Mouse (Mus musculus): ENCODE measurements around the gene Gpc5.
A peak's percentile ranks its signal among the peaks of the same experiment; 100 is the strongest.
"Not testable (repeated sequence)": the region's sequence is repeated elsewhere in the genome, so short reads cannot be mapped to it uniquely, and the experiment has no call there.

Gene Gpc5

DNA sequence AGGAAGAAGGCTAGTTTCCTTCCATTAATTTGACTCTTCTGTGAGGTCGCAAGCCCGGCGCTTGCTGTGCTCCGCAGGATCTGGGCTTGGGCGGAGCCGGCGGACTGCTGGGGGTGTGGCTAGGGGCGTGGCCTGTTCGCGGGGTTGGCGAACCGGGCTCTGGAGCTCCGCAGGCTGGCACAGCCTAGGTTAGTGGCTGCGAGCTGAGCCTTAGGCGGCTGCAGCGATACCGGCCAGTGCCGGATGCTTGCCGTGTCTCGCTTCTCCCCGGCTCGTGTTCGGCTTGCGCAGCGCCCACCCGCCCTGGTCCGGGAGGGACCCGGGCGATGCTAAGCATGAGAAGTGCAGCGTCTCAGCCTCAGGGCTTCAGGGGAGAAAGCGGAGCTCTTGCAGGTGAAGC, at the start of gene Gpc5:
TSS of gene Gpc5 (plus strand) at position 135 of the 400 bp plus-strand sequence.
- DNase-seq (ENCODE audit: low spot score in 2 of 2): peak; percentile 56 to 84

DNA sequence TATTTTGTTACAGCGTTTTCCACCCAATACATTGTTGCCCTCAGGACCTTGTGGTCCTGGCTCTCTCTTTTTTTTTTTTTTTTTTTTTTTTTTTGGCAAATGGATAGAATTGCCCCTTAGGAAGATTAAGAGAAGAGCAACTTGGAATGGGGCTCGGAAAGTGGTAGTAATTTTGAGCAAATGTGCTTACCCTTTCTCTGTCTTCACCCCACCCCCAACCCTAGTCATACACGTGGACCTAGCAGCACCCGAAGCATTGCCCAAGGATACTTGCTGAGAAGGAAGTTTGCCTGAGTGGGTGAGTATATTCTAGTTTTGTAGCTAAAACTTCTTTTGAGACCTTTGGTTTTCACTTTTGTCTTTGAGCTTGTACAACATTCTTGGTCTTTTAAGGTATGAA, 49.4 kb upstream of the Gpc5 start:
- no peak for DNase-seq (ENCODE audit: low spot score in 2 of 2)

DNA sequence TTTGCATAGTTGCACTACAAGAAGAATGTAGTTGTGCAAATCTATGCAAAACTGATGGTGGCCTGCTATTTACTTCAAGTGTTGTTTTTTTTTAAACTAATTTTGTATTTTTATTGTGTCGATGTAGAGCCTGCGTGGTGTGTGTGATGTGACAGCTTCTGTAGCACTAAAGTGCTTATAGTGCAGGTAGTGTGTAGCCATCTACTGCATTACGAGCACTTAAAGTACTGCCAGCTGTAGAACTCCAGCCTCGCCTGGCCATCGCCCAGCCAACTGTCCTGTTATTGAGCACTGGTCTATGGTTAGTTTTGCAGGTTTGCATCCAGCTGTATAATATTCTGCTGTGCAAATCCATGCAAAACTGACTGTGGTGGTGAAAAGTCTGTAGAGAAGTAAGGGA, 48.0 kb upstream of the Gpc5 start:
- DNase-seq (ENCODE audit: low spot score in 2 of 2): no peak

DNA sequence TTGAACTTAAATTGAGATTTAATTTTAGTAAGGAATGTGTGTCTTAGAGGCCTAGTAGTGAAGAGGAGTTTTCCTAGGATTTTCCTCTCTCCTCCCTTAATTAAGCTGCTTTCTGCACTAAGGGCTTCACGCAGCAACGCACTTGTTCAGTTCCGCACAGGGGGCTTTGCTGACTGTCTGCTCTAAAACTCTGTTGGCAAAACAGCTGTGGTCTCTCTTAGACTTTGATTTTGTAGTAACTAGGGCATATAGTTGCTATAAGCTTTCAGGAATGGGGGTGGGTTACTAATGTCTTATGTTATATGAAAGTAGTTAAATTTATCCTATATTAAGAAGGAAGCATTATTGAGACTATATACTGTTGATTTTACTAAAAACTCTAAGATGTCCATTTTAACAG, 46.3 kb upstream of the Gpc5 start:
- no peak for DNase-seq (ENCODE audit: low spot score in 2 of 2)

DNA sequence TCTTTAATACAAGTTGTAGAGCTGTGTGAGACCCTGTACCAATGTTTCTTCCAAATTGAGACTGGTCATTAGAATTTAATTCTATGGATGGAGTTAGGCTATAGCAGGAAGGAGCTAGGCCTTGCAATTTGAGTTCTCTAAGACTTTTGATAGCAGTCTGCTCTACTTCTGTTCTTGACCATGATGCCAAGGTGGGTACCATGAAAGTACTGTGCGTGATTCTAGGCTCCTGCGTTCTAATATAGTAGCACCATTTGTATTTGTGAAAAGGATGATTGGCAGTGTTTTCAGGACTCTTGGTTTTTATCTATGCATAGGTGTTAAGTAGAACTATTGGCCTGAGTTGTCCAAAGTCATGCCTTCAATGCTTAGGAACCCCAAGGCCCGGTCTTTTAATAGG, 44.7 kb upstream of the Gpc5 start:
- DNase-seq (ENCODE audit: low spot score in 2 of 2): no peak

DNA sequence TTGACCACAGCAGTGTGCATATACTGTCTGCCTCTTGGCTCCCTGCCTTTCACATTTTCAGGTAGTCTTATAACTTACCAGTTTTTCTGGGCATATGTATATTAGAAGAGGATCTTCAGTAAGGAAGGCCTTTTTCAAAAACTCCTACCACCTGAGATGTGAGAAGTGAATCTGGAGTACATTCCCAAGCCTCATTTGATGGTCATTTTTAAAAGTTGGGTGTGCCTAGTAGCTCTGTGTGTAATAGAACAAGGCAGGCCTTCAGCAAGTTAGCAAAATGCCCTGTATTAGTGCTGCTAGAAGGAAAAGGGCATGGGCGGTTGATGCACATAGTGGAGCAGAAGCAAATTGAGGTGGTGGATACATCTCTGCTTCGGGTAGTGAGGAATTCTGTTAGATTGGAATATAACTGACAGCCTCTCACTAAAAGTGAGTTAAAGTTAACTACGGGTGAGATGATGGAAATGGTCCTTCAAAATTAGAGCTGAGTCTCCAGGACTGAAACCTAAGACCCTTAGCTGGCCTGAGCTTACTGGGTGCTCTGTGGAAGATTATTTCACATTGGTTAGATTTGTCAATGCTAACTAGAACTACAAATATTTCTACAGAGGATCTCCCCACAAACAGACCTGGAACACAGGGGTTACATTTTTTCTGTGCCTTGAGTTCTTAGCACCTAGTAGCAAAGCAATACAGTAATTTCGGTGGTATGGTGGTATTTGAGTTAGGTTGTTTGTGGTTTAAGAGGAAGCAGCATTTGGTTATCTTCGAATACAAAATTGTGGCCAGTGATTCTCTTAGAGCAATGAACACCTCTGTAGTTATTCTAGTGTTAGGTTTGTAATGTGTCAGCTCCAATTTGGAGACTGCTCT, 43.8 kb upstream of the Gpc5 start:
- DNase-seq (ENCODE audit: low spot score in 2 of 2): no peak

DNA sequence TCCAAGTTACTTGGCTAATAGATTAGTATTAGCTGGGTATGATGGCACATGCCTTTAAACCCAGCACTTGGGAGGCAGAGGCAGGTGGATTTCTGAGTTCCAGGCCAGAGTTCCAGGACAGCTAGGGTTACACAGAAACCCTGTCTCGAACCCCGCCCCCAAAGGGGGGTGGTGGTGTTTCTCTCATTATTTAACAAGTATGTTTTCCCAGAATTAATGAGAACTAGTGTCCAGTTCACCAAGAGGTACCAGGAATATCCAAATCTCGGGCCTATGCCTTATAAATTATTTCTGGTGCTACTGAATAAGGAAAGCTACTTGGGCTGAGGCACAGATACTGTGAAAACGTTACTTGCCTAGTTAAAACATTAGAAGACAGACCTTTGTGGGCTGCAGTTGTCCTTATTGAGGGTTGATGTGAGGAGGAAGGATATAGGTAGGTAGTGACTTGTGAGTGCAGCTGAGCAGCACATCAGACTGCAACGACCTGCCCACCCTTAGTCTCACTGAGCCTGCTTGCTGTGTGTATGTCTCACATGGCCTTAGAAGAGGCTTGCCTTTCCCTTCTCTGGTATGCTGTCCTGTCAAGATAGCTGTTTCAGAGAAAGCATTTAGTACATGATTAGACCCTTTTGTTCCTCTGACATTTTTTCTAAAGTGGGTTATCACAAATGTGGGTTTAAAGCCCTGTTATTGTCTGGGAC, 43.0 kb upstream of the Gpc5 start:
- no peak for DNase-seq (ENCODE audit: low spot score in 2 of 2)

DNA sequence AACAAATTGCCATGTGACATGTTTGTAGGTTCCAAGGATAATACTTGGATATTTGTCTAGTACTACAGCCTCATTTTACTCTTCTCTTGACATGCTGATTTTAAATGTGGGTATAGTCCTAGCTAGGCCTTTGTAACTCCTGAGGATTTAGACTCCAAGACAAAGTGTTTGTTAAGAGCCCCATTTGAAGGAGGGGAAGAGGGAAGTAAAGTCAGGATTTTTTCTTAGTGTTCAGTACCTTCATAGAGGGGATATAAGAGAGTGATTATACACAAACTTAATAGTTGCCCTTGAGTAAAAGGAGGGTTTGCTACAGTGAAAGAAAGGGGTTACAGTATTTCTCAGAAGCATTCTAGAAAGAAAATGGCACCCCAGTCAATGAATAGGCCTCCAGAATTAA, 42.2 kb upstream of the Gpc5 start:
- DNase-seq (ENCODE audit: low spot score in 2 of 2): no peak

DNA sequence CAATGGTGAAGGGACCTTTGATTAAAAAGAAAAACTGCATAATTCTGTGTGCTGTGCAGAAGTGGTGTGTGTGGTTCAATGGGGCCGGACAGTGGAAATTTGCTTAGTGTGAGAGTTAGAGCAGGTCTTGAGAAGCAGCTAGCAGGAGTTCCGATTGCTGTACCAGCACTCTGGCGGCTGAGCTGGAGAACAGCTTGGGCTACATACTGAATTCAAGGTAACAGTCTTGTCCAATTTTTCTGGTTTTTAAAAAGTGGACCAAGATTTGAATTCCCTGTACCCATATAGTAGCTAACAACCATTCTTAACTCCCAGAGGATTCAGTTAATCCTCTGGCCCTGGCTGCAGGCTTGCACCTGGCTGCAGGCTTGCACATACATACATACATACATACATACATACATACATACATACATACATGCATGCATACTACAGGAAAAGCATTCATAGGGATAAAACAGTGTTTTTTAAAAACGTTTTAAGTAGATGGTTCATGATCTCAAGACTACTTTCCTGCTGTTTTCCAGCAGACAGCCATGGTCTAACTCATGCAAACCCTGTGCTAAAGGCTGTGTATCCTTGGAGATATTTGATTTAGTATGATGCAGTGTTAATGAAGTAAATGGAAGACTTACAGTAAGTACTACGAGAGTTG, 40.8 kb upstream of the Gpc5 start:
- no peak for DNase-seq (ENCODE audit: low spot score in 2 of 2)

DNA sequence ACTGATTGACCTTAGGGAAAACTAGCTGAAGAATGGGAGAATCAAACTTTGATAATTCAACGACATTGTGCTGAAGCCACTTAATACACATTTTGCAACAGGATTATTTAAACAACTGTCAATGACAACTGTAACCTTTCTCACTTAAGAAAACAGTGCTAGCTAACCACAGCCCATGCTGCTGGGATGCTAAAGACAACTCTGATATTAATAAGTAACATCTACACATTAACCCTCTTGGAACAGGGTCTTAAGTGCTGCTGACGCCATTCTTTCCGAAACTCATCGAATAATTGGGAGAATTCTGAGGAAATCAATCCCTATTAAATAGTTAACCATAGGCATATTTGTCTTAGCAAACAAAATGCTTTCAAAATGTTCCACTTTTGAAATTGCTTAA, 39.6 kb upstream of the Gpc5 start:
- DNase-seq (ENCODE audit: low spot score in 2 of 2): no peak

DNA sequence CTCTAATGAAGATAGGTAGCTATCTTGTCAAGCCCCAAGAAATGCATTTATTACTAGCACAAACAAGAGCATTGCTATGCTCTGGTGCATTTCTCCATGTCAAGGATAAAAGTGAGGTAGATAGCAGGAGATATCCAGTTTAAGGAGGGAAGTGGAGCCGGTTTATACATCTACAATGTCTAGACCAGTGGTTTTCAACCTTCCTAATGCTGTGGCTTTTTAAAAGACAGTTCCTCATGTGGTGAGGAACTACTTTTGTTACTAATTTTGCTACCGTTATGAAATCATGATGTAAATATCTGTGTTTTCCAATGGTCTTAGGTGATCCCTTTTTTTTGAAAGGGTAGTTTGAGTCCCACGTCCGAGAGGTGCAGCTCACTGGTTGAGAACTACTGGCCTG, 37.8 kb upstream of the Gpc5 start:
- no peak for DNase-seq (ENCODE audit: low spot score in 2 of 2)

DNA sequence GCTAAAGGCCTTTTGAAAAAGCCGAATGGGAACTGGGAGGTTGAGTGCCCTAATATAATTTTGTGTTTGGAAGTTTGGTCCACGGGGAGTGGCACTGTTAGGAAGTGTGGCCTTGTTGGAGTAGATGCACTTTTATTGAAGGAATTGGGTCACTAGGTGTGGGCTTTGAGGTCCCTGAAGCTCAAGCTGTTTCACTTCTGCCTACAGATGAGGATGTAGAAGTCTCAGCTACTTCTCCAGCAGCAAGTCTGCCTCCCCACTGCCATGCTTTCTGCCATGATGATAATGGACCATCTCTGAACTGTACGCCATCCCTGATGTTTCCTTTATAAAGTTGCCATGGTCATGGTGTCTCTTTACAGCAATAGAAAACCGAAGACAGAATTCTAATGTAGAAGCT, 34.5 kb upstream of the Gpc5 start:
- no peak for DNase-seq (ENCODE audit: low spot score in 2 of 2)

DNA sequence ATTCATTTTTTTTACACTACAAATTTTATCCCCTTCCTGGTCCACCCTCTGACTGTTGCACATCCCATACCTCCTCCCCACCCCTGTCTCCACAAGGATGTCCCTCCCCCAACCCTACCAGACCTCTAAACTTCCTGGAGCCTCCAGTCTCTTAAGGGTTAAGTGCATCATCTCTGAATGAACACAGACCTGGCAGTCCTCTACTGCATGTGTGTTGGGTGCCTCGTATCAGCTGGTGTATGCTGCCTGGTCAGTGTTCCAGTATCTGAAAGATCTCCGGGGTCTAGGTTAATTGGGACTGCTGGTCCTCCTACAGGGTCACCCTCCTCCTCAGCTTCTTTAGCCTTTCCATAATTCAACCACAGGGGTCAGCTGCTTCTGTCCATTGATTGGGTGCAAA, 25.9 kb upstream of the Gpc5 start:
- DNase-seq (ENCODE audit: low spot score in 2 of 2): not testable (repeated sequence)

DNA sequence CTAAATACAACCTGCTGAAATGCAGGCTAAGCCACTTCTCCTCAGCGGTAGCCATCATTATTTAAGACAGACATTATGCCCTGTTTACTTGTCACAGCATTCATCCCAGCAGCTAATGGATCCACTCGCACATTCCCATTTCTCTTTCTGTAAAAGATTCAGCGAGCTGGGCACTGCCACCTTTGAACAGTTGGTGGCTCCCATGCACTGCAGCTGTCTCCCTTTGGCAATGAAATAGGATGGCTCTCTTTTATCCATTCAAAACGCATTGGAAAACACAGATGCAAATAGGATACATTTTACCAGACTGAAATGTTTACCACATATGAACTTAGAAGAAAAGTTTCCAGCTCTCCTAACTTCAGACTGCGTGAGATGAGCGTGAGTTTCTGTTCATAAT, 21.5 kb upstream of the Gpc5 start:
- DNase-seq (ENCODE audit: low spot score in 2 of 2): peak in 1 of 2 experiments; percentile 66

DNA sequence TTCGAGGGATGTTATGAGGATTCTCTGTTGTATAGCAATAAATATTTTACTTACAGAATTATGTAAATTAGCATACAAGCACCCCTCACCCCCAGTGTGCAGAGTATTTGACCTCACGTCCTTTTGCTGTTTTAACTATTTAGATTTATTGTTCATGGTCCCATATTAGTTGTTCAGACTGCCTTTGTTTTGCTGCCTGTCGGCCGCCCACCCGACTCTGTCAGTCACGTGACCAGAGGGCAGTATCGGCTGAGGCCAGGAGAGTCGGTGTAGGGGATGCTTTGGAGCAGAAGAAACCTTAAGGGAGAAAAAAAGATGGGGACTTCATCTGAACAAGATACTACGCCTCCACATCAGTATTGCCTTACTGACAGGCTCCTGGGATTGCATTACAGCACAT, 14.7 kb upstream of the Gpc5 start:
- DNase-seq (ENCODE audit: low spot score in 2 of 2): no peak

DNA sequence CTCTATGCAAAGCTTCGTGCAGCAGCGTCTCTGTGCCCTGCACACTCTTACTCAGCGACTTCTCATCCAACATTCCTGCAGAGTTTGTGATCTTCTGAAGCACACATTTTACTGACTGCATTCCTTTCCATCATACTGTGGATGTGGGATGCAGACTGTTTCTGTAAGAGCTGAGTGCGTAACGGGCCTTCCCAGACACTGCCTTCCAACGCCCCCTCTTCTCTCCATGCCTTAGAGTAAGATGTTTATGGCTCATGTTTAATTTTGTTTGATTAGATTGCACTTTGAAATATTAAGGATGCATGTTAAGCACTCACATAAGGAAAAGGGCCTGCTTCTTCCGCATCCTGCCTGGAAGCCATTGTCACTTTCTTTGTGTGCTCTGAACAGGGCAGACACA, 14.0 kb upstream of the Gpc5 start:
- no peak for DNase-seq (ENCODE audit: low spot score in 2 of 2)

DNA sequence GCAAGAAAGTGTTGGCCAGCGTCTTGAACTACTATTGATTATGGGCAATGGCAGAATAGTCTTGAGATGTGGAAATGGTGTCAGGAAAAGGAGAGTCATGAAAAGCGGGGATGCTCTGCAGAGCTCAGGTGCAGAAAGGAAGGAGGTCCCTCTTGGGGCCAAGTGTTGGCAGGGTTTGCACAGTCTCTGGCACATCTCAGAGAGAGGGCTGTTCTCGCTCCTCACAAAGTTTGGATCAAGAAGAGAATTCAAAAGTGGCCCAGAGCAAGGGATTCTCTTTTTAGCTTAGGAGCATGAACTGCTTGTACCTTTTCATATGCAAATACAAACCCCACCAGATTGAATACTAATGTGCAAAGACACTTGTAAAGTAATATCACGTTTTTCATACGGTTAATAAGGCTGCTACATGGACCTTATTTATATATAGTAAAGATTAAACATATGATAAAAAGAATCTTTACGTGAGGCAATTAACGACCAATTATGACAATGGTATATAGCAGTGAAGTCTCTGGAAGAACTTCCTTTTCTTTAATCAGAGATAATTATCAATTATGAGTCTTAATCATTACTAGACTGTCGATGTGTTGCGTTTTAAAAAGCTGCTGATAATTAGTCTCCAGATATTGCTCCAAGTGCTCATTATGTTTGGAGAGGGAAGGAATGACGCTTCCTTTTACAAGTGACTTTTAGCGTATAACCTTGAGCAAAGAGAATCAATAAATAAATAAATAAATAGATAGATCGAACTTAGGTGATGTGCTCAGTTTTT, 10.1 kb upstream of the Gpc5 start:
- DNase-seq (ENCODE audit: low spot score in 2 of 2): no peak

DNA sequence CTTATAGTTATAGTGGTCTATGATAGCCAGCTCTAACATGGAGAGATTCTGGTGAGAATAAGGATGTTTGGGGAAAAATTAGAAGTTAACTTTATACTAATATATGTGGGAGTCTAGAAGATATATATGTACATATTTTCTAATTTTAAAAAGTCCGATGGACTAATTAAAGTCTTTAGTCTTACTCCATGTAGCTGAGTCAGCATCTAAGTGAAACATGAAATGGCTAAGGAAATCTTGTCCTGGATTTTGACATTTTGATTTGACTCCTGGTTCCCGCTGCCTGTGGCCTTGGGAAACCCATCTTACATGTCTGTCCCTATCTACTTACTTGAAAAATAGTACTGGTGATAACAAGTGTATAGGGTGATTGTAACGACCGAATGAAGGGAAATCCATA, 1.5 kb upstream of the Gpc5 start:
- DNase-seq (ENCODE audit: low spot score in 2 of 2): no peak

DNA sequence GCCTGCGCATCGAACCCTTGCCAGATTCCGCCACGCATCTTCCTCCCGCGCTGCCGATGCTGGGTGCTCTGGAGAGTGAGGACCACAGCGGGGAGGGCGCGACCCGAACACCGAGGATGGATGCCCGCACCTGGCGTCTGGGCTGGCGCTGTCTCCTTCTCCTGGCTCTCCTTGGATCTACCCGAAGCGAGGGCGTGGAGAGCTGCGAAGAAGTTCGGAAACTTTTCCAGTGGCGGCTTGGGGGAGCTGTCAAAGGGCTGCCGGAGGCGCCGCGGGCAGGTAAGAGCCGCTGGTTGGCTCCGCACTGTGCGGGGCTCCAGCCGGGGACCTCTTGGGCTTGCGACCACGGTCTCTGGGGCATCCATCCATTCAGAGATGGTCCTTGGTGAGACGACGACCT, 495 bp downstream of the Gpc5 start:
- DNase-seq (ENCODE audit: low spot score in 2 of 2): no peak

DNA sequence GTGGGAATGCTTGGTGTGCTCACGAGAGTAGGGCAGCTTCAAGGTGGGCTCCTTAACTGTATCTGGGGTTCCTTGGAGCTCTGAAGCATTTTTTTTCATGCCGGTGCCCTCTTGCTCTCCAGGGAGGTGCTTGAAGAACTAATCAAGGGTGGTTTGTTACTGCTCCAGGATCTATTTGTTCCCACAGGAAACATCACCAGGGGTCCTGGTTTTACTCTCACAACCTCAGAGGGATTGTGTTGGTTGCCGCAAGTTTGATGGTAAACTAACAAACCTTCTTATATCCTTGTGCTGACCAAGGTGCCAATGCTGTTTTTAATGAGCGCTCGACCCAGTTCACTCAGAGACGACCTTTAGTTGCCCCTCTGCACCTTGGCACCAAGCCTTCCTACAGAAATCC, 937 bp downstream of the Gpc5 start:
- no peak for DNase-seq (ENCODE audit: low spot score in 2 of 2)

DNA sequence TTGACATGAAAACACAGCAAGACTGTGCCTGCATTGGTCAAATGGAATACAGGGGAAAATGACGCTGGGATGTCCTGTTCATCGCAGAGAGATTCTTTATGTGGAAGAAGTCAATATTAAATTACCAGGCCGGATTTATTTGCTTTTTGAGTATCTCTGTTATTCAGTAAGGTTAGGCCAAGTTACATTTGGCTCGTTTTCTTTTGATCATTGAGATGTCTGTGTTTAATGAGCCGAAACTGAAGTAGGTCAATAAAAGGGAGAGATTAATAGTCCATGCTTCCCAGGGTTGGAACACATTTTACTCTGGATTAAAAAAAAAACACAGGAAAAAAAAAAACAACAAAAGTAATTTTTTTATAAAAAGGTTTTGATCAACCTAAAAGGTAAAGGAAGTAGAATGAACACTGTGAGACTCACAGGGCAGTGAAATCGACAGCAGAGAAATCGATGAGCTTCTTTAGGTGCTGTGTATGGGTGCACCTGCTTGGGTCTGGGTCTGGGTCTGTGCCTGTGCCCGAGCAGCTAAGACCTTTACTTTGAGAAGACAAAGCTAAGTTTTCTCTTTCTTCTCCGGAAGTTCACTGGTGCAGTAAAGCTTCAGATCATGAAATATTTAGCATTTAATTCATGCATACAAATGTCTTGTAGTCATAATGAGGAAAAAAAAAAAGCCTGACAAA, 8.7 kb downstream of the Gpc5 start:
- DNase-seq (ENCODE audit: low spot score in 2 of 2): no peak

DNA sequence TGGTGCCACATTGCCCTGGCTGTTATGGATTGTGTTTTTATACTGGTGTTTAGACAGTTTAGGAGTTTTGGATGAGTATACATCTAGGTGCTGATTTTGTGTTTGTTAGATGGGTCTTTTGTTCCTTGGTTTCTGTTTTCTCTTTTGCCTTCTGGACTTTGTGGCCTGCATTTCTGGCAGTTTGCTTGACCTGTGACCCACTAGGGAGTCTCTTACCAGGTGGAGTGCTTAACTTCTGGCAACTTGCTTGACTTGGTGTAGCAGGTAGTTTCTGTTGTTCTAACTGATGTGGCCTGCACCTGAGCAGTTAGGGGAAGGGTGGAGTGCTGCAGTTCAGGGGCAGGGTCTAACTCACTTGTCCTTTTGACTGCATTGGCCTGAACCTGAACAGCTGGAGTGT, 14.3 kb downstream of the Gpc5 start:
- no peak for DNase-seq (ENCODE audit: low spot score in 2 of 2)
